Mouse (Mus musculus): ENCODE results near the gene Lrp11. TPM values are rescaled to one million over a fixed set of nuclear protein-coding genes. Genes with fewer than 3 reads are reported as not detected.
A peak's percentile ranks its signal among the peaks of the same experiment; 100 is the strongest.

The Lrp11 gene
- total and polyA plus RNA-seq, 2 experiments from 2014 or later, result 51.7 to 139 TPM

DNA sequence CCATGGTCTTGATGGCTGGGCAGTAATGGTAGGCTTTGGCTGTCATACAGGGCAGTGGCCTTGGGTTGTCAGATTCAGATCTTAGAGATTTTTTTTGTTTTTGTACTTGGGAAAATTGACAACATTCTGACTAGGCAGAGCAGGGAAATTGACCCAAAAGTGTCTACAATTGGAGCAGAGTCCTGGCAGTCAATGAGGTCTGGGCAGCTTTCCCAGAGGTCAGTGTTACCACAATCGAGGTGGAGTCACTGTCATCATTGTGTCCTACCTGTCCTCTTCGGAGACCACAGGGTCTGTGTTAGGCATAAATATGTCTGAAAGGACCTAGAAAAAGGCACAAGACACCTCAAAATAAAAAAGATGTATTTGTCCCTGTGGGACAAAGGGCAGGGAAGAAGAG, 2.8 kb upstream of the Lrp11 start:
- H3K4me1 ChIP-seq (ENCODE audit: insufficient read depth, low read length), result peaks cover 6% of the 10 kb centered on the region
- H3K4me3 ChIP-seq (ENCODE audit: low read depth, low read length), result no peak overlapping the region
- no peaks in the 10 kb centered on the region for H3K9me3 ChIP-seq (ENCODE audit: low read length)
- no peak overlapping the region for H3K27ac ChIP-seq (ENCODE audit: low read depth, low read length)
- no peaks in the 10 kb centered on the region for H3K36me3 ChIP-seq (ENCODE audit: insufficient read depth, low read length)
- 69% methylated on average over 2 of the region's 2 CpGs for WGBS
- H3K27me3 ChIP-seq (ENCODE audit: insufficient read depth, low read length), result no peaks in the 10 kb centered on the region
- ATAC-seq (ENCODE audit: low FRiP score) (no peak), DNase-seq (ENCODE audit: low spot score) (no peak)
- no peak overlapping the region for H3K4me2 ChIP-seq (ENCODE audit: low read depth, low read length, poor library complexity, severe bottlenecking)
- TF ChIP-seq CTCF (IDR thresholded peaks at IDR 0.05), result no peak
- H3K9ac ChIP-seq (replicated peaks; ENCODE audit: low read length, poor library complexity, severe bottlenecking), result no peak overlapping the region

DNA sequence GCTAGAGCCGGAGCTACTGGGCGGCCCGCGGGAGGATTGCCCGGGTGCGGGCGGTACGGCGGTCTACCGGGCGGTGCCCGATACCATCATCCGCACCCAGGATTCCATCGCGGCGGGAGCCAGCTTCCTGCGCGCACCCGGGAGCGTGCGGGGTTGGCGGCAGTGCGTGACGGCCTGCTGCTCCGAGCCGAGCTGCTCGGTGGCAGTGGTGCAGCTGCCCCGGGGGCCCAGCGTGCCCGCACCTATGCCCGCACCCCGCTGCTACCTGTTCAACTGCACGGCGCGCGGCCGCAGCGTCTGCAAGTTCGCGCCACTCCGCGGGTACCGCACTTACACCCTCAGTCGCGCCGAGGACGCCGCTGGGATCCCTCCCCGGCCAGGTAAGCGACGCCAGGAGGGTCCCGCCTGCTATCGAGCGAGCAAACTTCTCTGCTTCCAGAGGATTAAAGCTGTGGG, 662 bp downstream of the Lrp11 start:
- Histone ChIP-seq H3K9me3 (ENCODE audit: low read length) (no peaks in the 10 kb centered on the region), H3K27ac (ENCODE audit: low read depth, low read length) (peak overlapping the region; percentile 79), H3K4me3 (ENCODE audit: low read depth, low read length) (peak overlapping the region; percentile 91), H3K4me1 (ENCODE audit: insufficient read depth, low read length) (peaks cover 13% of the 10 kb centered on the region), H3K36me3 (ENCODE audit: insufficient read depth, low read length) (no peaks in the 10 kb centered on the region), H3K27me3 (ENCODE audit: insufficient read depth, low read length) (no peaks in the 10 kb centered on the region), H3K4me2 (ENCODE audit: low read depth, low read length, poor library complexity, severe bottlenecking) (peak overlapping the region; percentile 91), H3K9ac (replicated peaks; ENCODE audit: low read length, poor library complexity, severe bottlenecking) (peak overlapping the region; percentile 82)
- under 1% methylated on average over 40 of the region's 54 CpGs for WGBS
- ATAC-seq (ENCODE audit: low FRiP score) (peak; percentile 81), DNase-seq (ENCODE audit: low spot score) (no peak)
- no peak for TF ChIP-seq CTCF (IDR thresholded peaks at IDR 0.05)

DNA sequence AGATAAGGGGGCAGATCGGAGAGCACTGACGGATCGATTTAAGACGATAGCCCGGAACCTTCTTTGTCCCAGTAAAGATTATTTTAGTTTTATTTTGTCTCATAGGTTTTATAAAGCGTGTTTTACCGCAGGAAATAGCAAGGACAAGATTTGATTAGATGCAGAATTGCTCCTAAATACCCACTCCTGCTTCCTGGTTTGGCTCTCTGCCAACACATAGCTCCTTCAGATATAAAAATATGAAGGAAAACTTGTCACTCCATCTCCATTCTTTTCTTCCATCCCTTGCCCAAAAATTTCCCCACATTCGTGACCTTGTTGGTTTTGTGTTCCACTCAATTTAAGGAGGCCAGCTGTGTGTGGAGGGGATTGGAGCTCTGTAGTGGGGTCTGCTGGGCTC, 1.2 kb downstream of the Lrp11 start:
- H3K27me3 ChIP-seq (ENCODE audit: insufficient read depth, low read length), result no peaks in the 10 kb centered on the region
- H3K9me3 ChIP-seq (ENCODE audit: low read length), result no peaks in the 10 kb centered on the region
- ATAC-seq (ENCODE audit: low FRiP score), result no peak
- peak overlapping the region; percentile 91 for H3K4me3 ChIP-seq (ENCODE audit: low read depth, low read length)
- H3K4me2 ChIP-seq (ENCODE audit: low read depth, low read length, poor library complexity, severe bottlenecking), result peak overlapping the region; percentile 91
- whole genome bisulfite sequencing, result 5% methylated on average over 8 of the region's 8 CpGs
- no peaks in the 10 kb centered on the region for H3K36me3 ChIP-seq (ENCODE audit: insufficient read depth, low read length)
- TF ChIP-seq CTCF (IDR thresholded peaks at IDR 0.05), result no peak
- no peak for DNase-seq (ENCODE audit: low spot score)
- peaks cover 13% of the 10 kb centered on the region for H3K4me1 ChIP-seq (ENCODE audit: insufficient read depth, low read length)
- H3K9ac ChIP-seq (replicated peaks; ENCODE audit: low read length, poor library complexity, severe bottlenecking), result peak overlapping the region; percentile 82
- no peak overlapping the region for H3K27ac ChIP-seq (ENCODE audit: low read depth, low read length)

DNA sequence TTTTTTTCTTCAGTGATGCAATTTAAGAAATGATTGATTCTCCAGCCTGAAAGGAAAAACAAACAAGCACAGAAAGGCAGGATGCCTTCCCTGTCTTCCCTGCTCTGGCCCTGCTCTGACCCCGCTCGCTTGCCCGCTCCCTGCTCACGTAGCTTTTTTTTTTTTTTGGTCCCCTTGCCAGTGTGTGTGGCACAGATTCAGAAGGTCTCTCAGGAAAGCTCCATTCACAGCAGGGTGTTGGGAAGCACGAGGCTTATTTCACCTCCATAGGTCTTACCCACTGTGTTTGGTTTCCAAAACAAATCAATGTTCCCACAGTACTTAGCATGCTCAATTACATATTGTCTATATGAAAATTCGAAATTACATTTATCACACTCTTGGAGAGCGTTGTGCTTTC, 5.2 kb downstream of the Lrp11 start:
- Histone ChIP-seq H3K9me3 (ENCODE audit: low read length) (no peaks in the 10 kb centered on the region), H3K36me3 (ENCODE audit: insufficient read depth, low read length) (no peaks in the 10 kb centered on the region), H3K9ac (replicated peaks; ENCODE audit: low read length, poor library complexity, severe bottlenecking) (no peak overlapping the region), H3K27me3 (ENCODE audit: insufficient read depth, low read length) (no peaks in the 10 kb centered on the region), H3K27ac (ENCODE audit: low read depth, low read length) (no peak overlapping the region), H3K4me2 (ENCODE audit: low read depth, low read length, poor library complexity, severe bottlenecking) (no peak overlapping the region), H3K4me3 (ENCODE audit: low read depth, low read length) (no peak overlapping the region), H3K4me1 (ENCODE audit: insufficient read depth, low read length) (peaks cover 13% of the 10 kb centered on the region)
- no peak for TF ChIP-seq CTCF (IDR thresholded peaks at IDR 0.05)
- DNase-seq (ENCODE audit: low spot score) (no peak), ATAC-seq (ENCODE audit: low FRiP score) (no peak)
- WGBS, result 51% methylated on average over 7 of the region's 7 CpGs

DNA sequence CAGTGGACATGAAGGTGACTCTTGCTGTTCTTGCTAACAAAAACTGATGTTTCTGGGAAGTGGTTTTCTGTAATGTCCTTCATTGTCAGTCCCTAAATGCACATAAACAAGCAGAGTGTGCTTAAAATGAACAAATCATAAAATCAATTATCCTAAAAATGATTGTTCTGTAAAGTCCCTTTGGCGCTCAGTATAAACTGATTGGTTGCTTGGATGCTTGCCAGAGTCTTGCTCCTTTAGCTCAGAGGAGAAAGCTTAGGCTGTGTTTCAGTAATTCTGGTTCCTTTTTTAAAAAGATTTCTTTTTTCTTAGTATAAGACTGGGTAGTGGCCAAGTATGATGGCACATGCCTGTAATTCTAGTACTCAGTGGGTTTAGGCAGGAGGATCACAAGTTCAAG, 6.7 kb downstream of the Lrp11 start:
- no peak overlapping the region for H3K4me2 ChIP-seq (ENCODE audit: low read depth, low read length, poor library complexity, severe bottlenecking)
- no peak overlapping the region for H3K4me3 ChIP-seq (ENCODE audit: low read depth, low read length)
- H3K4me1 ChIP-seq (ENCODE audit: insufficient read depth, low read length), result peaks cover 12% of the 10 kb centered on the region
- H3K27me3 ChIP-seq (ENCODE audit: insufficient read depth, low read length), result no peaks in the 10 kb centered on the region
- no peaks in the 10 kb centered on the region for H3K36me3 ChIP-seq (ENCODE audit: insufficient read depth, low read length)
- no peaks in the 10 kb centered on the region for H3K9me3 ChIP-seq (ENCODE audit: low read length)
- no peak overlapping the region for H3K27ac ChIP-seq (ENCODE audit: low read depth, low read length)
- ATAC-seq (ENCODE audit: low FRiP score), result no peak
- 0 out of 2 replicates have a peak overlapping the region, but pooled peaks have one; percentile 29 for H3K9ac ChIP-seq (replicated peaks; ENCODE audit: low read length, poor library complexity, severe bottlenecking)
- TF ChIP-seq CTCF (IDR thresholded peaks at IDR 0.05), result no peak
- no peak for DNase-seq (ENCODE audit: low spot score)
- WGBS, result 64% methylated on average over 1 of the region's 1 CpGs

DNA sequence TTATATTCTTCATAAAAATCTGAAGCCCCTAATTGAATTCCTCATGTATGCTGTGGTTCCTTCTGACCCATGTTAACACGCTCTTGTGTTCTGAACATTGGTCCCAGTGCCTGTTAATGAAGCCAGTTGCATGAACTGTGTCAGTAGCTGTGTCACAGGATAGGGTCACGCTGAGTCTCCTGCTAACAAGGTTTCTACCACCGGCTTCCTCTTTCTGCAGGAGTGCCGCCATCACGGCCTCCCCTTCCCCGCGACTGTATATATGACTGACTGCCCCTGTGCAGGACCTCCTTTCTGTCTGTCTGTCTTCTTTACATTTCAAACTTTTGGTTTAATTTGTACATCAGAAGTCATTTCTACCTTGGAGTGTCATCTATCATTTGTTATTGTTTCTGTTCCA, 8.6 kb downstream of the Lrp11 start:
- no peaks in the 10 kb centered on the region for H3K36me3 ChIP-seq (ENCODE audit: insufficient read depth, low read length)
- no peaks in the 10 kb centered on the region for H3K9me3 ChIP-seq (ENCODE audit: low read length)
- no peak for TF ChIP-seq CTCF (IDR thresholded peaks at IDR 0.05)
- no peak overlapping the region for H3K4me2 ChIP-seq (ENCODE audit: low read depth, low read length, poor library complexity, severe bottlenecking)
- H3K27ac ChIP-seq (ENCODE audit: low read depth, low read length), result no peak overlapping the region
- no peak overlapping the region for H3K4me3 ChIP-seq (ENCODE audit: low read depth, low read length)
- no peaks in the 10 kb centered on the region for H3K27me3 ChIP-seq (ENCODE audit: insufficient read depth, low read length)
- DNase-seq (ENCODE audit: low spot score), result no peak
- WGBS, result 90% methylated on average over 7 of the region's 7 CpGs
- H3K9ac ChIP-seq (replicated peaks; ENCODE audit: low read length, poor library complexity, severe bottlenecking), result no peak overlapping the region
- no peak for ATAC-seq (ENCODE audit: low FRiP score)
- H3K4me1 ChIP-seq (ENCODE audit: insufficient read depth, low read length), result no peaks in the 10 kb centered on the region
